ENCODE assay signal across 27 mouse cellular contexts in the genomic region with DNA sequence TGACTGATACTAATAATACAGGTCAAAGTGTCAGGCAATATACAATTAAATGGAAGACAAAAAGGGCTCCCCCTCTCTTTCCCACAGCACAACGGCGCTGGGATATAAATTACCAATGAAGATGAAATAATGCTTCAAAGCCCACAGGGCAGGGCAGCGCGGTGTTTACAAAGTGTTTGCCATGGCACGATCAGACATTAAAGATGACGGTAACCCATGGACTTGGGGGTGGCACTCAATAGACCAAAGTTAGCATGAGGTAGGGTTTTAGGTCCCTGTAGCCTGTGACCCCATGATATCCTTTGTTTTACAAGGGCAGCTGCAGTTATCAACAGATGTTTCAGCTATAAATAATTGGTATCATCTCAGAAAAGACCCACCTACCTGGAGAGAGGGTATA.
DNase-seq lines count a peak whose midpoint lies in the region; ATAC-seq and TF ChIP-seq lines count a peak whose summit lies in the region.
"Had no signal": no experiment of that assay in that cellular context is flagged by ENCODE, and none has a peak within 500 bp of the region (broad histone marks: within the 10 kb centered on the region; RNA-seq: fewer than 3 reads in every experiment).

No protein-coding gene starts in this region.

- H3K27ac ChIP-seq in forebrain, embryonic 12.5 days, result peak overlapping the region; percentile 69
- no peak overlapping the region for H3K27ac ChIP-seq in forebrain, postnatal 0 days (ENCODE audit: low read depth, low read length)
- H3K27ac ChIP-seq in lung, embryonic 15.5 days, result peak overlapping the region; percentile 83
- peak overlapping the region; percentile 58 for H3K27ac ChIP-seq in forebrain, embryonic 14.5 days (ENCODE audit: low read depth, low read length)
- no peak overlapping the region for H3K27ac ChIP-seq in neural tube, embryonic 12.5 days
- no peak overlapping the region for H3K27ac ChIP-seq in left cerebral cortex, adult 2 months
- H3K27ac ChIP-seq: embryonic facial prominence, embryonic 13.5 days; heart, embryonic 13.5 days; hindbrain, embryonic 13.5 days; layer of hippocampus, adult 2 months; limb, embryonic 12.5 days; macrophage had no signal

- ATAC-seq in forebrain, embryonic 12.5 days (ENCODE audit: low FRiP score), result peak; percentile 27; the same call in 1 of the 2 replicates
- ATAC-seq in forebrain, postnatal 0 days, result no peak
- ATAC-seq in lung, embryonic 15.5 days (ENCODE audit: borderline replicate concordance, extremely low read depth, low FRiP score, low TSS enrichment), result no peak
- ATAC-seq in forebrain, embryonic 14.5 days, result peak; percentile 27; the same call in 1 of the 2 replicates
- peak; percentile 30; the same call in 1 of the 2 replicates for ATAC-seq in neural tube, embryonic 12.5 days (ENCODE audit: low FRiP score, low read depth)
- ATAC-seq: CD4-positive, CD25-positive, alpha-beta regulatory T cell, adult 4 months; liver, postnatal 0 days had no signal

- H3K9me3 ChIP-seq in forebrain, embryonic 12.5 days, result no peaks in the 10 kb centered on the region
- no peaks in the 10 kb centered on the region for H3K9me3 ChIP-seq in forebrain, postnatal 0 days (ENCODE audit: low read length)
- no peaks in the 10 kb centered on the region for H3K9me3 ChIP-seq in lung, embryonic 15.5 days
- H3K9me3 ChIP-seq in forebrain, embryonic 14.5 days (replicated peaks; ENCODE audit: control insufficient read depth, low read length), result no peaks in the 10 kb centered on the region
- no peaks in the 10 kb centered on the region for H3K9me3 ChIP-seq in neural tube, embryonic 12.5 days
- H3K9me3 ChIP-seq: embryonic facial prominence, embryonic 13.5 days; heart, embryonic 13.5 days; hindbrain, embryonic 13.5 days; limb, embryonic 12.5 days had no signal

- 20% methylated on average over 6 of the region's 6 CpGs for WGBS in forebrain, embryonic 12.5 days
- 26% methylated on average over 6 of the region's 6 CpGs for WGBS in forebrain, postnatal 0 days
- WGBS in lung, embryonic 15.5 days, result 40% methylated on average over 6 of the region's 6 CpGs
- WGBS in forebrain, embryonic 14.5 days, result 24% methylated on average over 6 of the region's 6 CpGs
- 12% methylated on average over 6 of the region's 6 CpGs for WGBS in neural tube, embryonic 12.5 days

- H3K4me2 ChIP-seq in forebrain, embryonic 12.5 days, result peak overlapping the region; percentile 29
- no peak overlapping the region for H3K4me2 ChIP-seq in forebrain, postnatal 0 days (ENCODE audit: low read depth)
- H3K4me2 ChIP-seq in lung, embryonic 15.5 days, result peak overlapping the region; percentile 21
- peak overlapping the region; percentile 25; the same call in 1 of the 2 replicates for H3K4me2 ChIP-seq in forebrain, embryonic 14.5 days (ENCODE audit: low read length)
- peak overlapping the region; percentile 40 for H3K4me2 ChIP-seq in neural tube, embryonic 12.5 days (replicated peaks)
- H3K4me2 ChIP-seq: embryonic facial prominence, embryonic 13.5 days; heart, embryonic 13.5 days; hindbrain, embryonic 13.5 days; limb, embryonic 12.5 days; liver, embryonic 11.5 days had no signal

- TF ChIP-seq CTCF in forebrain, postnatal 0 days (IDR thresholded peaks at IDR 0.05; ENCODE audit: low read depth), result no peak
- TF ChIP-seq CTCF in left cerebral cortex, adult 2 months (IDR thresholded peaks at IDR 0.05), result no peak

- no peak for DNase-seq in forebrain, postnatal 0 days
- no peak for DNase-seq in lung, postnatal 14 days
- peak; percentile 33 for DNase-seq in forebrain, embryonic 14.5 days (ENCODE audit: low spot score)
- DNase-seq in left cerebral cortex, adult 2 months (ENCODE audit: extremely low spot score in 1 of 2, low spot score in 2 of 2), result no peak
- DNase-seq: adrenal gland, postnatal 14 days; cerebellum, adult 8-10 months; cerebellum, postnatal 36 days; heart, postnatal 14 days; kidney, adult 18-20 months; kidney, postnatal 14 days; layer of hippocampus, postnatal 36 days; liver, postnatal 0 days; retina, postnatal 1 day; right cerebral cortex, postnatal 25 days; thymus, postnatal 14 days had no signal

- peaks cover 25% of the 10 kb centered on the region for H3K4me1 ChIP-seq in forebrain, embryonic 12.5 days
- H3K4me1 ChIP-seq in forebrain, postnatal 0 days (ENCODE audit: insufficient read depth), result no peaks in the 10 kb centered on the region; the same call in 1 of the 2 replicates
- H3K4me1 ChIP-seq in lung, embryonic 15.5 days, result peaks cover 19% of the 10 kb centered on the region
- H3K4me1 ChIP-seq in forebrain, embryonic 14.5 days (ENCODE audit: control insufficient read depth, insufficient read depth, low read length), result peaks cover 5% of the 10 kb centered on the region; the same call in 1 of the 2 replicates
- peaks cover 13% of the 10 kb centered on the region for H3K4me1 ChIP-seq in neural tube, embryonic 12.5 days
- H3K4me1 ChIP-seq: embryonic facial prominence, embryonic 13.5 days had no signal

- intact Hi-C loops in left cerebral cortex, adult 2 months (cut with DNase I), result no loop called here

- 0 out of 2 replicates have a peak overlapping the region, but pooled peaks have one; percentile 5 for H3K9ac ChIP-seq in forebrain, embryonic 12.5 days
- H3K9ac ChIP-seq in forebrain, postnatal 0 days, result no peak overlapping the region
- H3K9ac ChIP-seq in lung, embryonic 15.5 days, result no peak overlapping the region
- H3K9ac ChIP-seq in forebrain, embryonic 14.5 days (ENCODE audit: low read length), result no peak overlapping the region
- H3K9ac ChIP-seq in neural tube, embryonic 12.5 days, result no peak overlapping the region
- H3K9ac ChIP-seq: embryonic facial prominence, embryonic 13.5 days; heart, embryonic 13.5 days; hindbrain, embryonic 13.5 days; limb, embryonic 12.5 days; liver, postnatal 0 days had no signal

- H3K27me3 ChIP-seq in forebrain, embryonic 12.5 days, result peaks cover 72% of the 10 kb centered on the region
- 0 out of 2 replicates have a peak, but pooled peaks cover 4% of the 10 kb centered on the region for H3K27me3 ChIP-seq in forebrain, postnatal 0 days (ENCODE audit: insufficient read depth, low read length)
- no peaks in the 10 kb centered on the region for H3K27me3 ChIP-seq in lung, embryonic 15.5 days
- H3K27me3 ChIP-seq in forebrain, embryonic 14.5 days (replicated peaks; ENCODE audit: control insufficient read depth, insufficient read depth, low read length), result 0 out of 2 replicates have a peak, but pooled peaks cover 3% of the 10 kb centered on the region
- peaks cover 6% of the 10 kb centered on the region; the same call in 1 of the 2 replicates for H3K27me3 ChIP-seq in neural tube, embryonic 12.5 days (replicated peaks)
- H3K27me3 ChIP-seq: embryonic facial prominence, embryonic 13.5 days had no signal

- H3K36me3 ChIP-seq in forebrain, embryonic 12.5 days (replicated peaks), result no peaks in the 10 kb centered on the region
- no peaks in the 10 kb centered on the region for H3K36me3 ChIP-seq in forebrain, postnatal 0 days (ENCODE audit: insufficient read depth)
- no peaks in the 10 kb centered on the region for H3K36me3 ChIP-seq in lung, embryonic 15.5 days
- no peaks in the 10 kb centered on the region for H3K36me3 ChIP-seq in forebrain, embryonic 14.5 days (ENCODE audit: control insufficient read depth, insufficient read depth, low read length)
- no peaks in the 10 kb centered on the region for H3K36me3 ChIP-seq in neural tube, embryonic 12.5 days
- H3K36me3 ChIP-seq: embryonic facial prominence, embryonic 13.5 days; heart, embryonic 13.5 days; hindbrain, embryonic 13.5 days; limb, embryonic 12.5 days had no signal

- no peak overlapping the region for H3K4me3 ChIP-seq in forebrain, embryonic 12.5 days (replicated peaks)
- H3K4me3 ChIP-seq in forebrain, postnatal 0 days (ENCODE audit: low read depth, low read length), result no peak overlapping the region
- no peak overlapping the region for H3K4me3 ChIP-seq in lung, embryonic 15.5 days
- H3K4me3 ChIP-seq in forebrain, embryonic 14.5 days (ENCODE audit: low read depth, low read length), result no peak overlapping the region
- H3K4me3 ChIP-seq in neural tube, embryonic 12.5 days, result no peak overlapping the region
- no peak overlapping the region for H3K4me3 ChIP-seq in left cerebral cortex, adult 2 months
- H3K4me3 ChIP-seq: embryonic facial prominence, embryonic 13.5 days; erythroblast, embryonic 14.5 days; heart, embryonic 13.5 days; hindbrain, embryonic 13.5 days; layer of hippocampus, adult 2 months; limb, embryonic 12.5 days had no signal

Comparison
In these comparisons a context has a peak if more than half of its experiments do, and no peak if none do; other contexts are left out.
1. ATAC-seq: peak in forebrain, embryonic 12.5 days (single experiment), forebrain, embryonic 14.5 days (single experiment) and neural tube, embryonic 12.5 days (single experiment); none in forebrain, postnatal 0 days (single experiment) and lung, embryonic 15.5 days (single experiment).
2. H3K27ac ChIP-seq: peak in forebrain, embryonic 12.5 days (single experiment), lung, embryonic 15.5 days (single experiment) and forebrain, embryonic 14.5 days (single experiment); none in forebrain, postnatal 0 days (single experiment), neural tube, embryonic 12.5 days (single experiment) and left cerebral cortex, adult 2 months (single experiment).